Mouse (Mus musculus): Measurements from ENCODE around the gene Kcnd2.

Kcnd2 gene

GRCm38 (mm10) chr6:21424202-21424785 is 209.0 kb downstream of the Kcnd2 start:
- no peak for DNase-seq (ENCODE audit: low read depth)

- no peak for DNase-seq (ENCODE audit: low read depth)
These were observed 215.8 kb downstream of the Kcnd2 start for GRCm38 (mm10) chr6:21431120-21431519.

- DNase-seq (ENCODE audit: low read depth) = no peak
These were observed 249.4 kb downstream of the Kcnd2 start for GRCm38 (mm10) chr6:21464719-21465118.

GRCm38 (mm10) chr6:21471891-21472544 is 256.7 kb downstream of the Kcnd2 start:
- no peak for DNase-seq (ENCODE audit: low read depth)

GRCm38 (mm10) chr6:21482714-21483113 is 267.4 kb downstream of the Kcnd2 start:
- no peak for DNase-seq (ENCODE audit: low read depth)

GRCm38 (mm10) chr6:21488536-21488935 is 273.2 kb downstream of the Kcnd2 start:
- DNase-seq (ENCODE audit: low read depth) = no peak

- DNase-seq (ENCODE audit: low read depth) = no peak
These were observed 287.6 kb downstream of the Kcnd2 start for GRCm38 (mm10) chr6:21502921-21503320.

GRCm38 (mm10) chr6:21510621-21511239 is 295.4 kb downstream of the Kcnd2 start:
- no peak for DNase-seq (ENCODE audit: low read depth)

GRCm38 (mm10) chr6:21520351-21520750 is 305.0 kb downstream of the Kcnd2 start:
- no peak for DNase-seq (ENCODE audit: low read depth)

GRCm38 (mm10) chr6:21527489-21528074 is 312.3 kb downstream of the Kcnd2 start:
- no peak for DNase-seq (ENCODE audit: low read depth)

GRCm38 (mm10) chr6:21534009-21534408 is 318.7 kb downstream of the Kcnd2 start:
- DNase-seq (ENCODE audit: low read depth) = no peak

GRCm38 (mm10) chr6:21534820-21535219 is 319.5 kb downstream of the Kcnd2 start:
- no peak for DNase-seq (ENCODE audit: low read depth)

- no peak for DNase-seq (ENCODE audit: low read depth)
These were observed 336.2 kb downstream of the Kcnd2 start for GRCm38 (mm10) chr6:21551501-21551900.

- DNase-seq (ENCODE audit: low read depth) = no peak
These were observed 355.7 kb downstream of the Kcnd2 start for GRCm38 (mm10) chr6:21570964-21571363.

GRCm38 (mm10) chr6:21590156-21590555 is 374.9 kb downstream of the Kcnd2 start:
- no peak for DNase-seq (ENCODE audit: low read depth)

GRCm38 (mm10) chr6:21597424-21597823 is 382.1 kb downstream of the Kcnd2 start:
- no peak for DNase-seq (ENCODE audit: low read depth)

- no peak for DNase-seq (ENCODE audit: low read depth)
These were observed 394.2 kb downstream of the Kcnd2 start for GRCm38 (mm10) chr6:21609381-21610059.

- no peak for DNase-seq (ENCODE audit: low read depth)
These were observed 414.7 kb downstream of the Kcnd2 start for GRCm38 (mm10) chr6:21629989-21630388.

- no peak for DNase-seq (ENCODE audit: low read depth)
These were observed 440.4 kb downstream of the Kcnd2 start for GRCm38 (mm10) chr6:21655681-21656080.

- DNase-seq (ENCODE audit: low read depth) = no peak
These were observed 448.8 kb downstream of the Kcnd2 start for GRCm38 (mm10) chr6:21664135-21664534.

- no peak for DNase-seq (ENCODE audit: low read depth)
These were observed 449.3 kb downstream of the Kcnd2 start for GRCm38 (mm10) chr6:21664638-21665037.

GRCm38 (mm10) chr6:21684252-21684651 is 468.9 kb downstream of the Kcnd2 start:
- no peak for DNase-seq (ENCODE audit: low read depth)

GRCm38 (mm10) chr6:21686388-21686787 is 471.1 kb downstream of the Kcnd2 start:
- no peak for DNase-seq (ENCODE audit: low read depth)

All from induced T-regulatory cell, adult 2 months (primary cell).